Mouse (Mus musculus) B cell, adult 2 months (primary cell): ENCODE data around the gene 2210016F16Rik.
"Not testable (repeated sequence)": the region's sequence is repeated elsewhere in the genome, so short reads cannot be mapped to it uniquely, and the experiment has no call there.

Experiments
- DNase-seq, 2 experiments: peaks; one replicate each; pipeline ENCODE4 v3.0.0; 2022

The 2210016F16Rik gene

DNA sequence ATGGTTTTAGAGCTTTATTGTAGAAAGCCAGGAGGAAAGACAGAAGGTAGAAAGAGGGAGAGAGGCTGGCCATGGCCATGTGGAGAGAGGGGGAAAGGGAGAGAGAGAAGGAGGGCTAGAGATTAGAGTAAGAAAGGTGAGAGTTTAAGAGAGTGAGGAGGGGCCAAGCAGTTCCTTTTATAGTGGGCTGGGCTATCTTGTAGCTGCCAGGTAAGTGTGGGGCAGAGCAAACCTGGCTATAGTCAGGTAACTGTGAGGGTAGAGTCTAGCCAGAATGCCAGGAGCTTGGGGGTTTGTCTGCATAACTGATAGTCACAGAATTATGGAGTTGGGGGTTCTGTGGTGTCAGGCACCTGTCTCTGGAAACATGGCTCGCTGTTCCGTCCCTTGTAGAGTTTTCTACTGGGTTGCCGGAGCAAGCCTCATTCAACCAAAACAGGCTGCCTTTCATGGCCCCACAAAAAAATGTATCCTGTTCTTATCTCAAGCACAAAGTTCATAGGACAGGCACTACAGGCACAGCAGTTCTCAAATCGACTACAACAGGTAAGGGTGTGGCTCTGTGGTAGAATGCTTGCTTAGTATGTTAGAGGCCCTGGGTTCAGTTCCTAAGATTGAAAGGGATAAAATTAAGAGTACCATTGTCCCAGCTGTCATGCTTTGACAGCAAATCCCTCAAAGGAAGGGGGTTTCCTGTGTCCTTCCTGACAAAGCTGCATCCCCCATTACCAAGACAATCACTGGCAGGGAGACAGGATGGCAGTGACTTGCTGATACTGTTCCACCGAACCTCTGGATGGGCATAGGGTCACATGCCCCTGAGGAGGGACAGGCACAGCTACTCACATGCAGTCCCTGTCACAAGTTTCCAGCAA, 12.5 kb downstream of the 2210016F16Rik start:
- no peak for DNase-seq

DNA sequence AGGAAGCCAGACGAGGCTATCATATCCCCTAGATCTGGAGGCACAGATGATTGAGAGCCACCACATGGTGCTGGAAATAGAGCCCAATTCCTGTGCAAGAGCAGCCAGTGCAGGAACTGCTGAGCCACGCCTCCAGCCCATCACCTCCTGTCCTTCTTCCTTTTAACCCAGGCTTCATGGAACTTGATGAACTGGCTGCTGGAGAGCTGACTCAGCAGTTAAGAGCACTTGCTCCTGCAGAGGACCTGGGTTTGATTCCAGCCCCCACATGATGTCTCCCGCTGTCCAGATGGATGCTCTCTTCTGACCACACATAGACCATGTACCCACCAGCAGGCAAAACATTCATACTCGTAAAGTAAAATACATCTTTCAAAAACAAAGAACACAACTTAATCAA, 16.2 kb downstream of the 2210016F16Rik start:
- DNase-seq, result no peak

DNA sequence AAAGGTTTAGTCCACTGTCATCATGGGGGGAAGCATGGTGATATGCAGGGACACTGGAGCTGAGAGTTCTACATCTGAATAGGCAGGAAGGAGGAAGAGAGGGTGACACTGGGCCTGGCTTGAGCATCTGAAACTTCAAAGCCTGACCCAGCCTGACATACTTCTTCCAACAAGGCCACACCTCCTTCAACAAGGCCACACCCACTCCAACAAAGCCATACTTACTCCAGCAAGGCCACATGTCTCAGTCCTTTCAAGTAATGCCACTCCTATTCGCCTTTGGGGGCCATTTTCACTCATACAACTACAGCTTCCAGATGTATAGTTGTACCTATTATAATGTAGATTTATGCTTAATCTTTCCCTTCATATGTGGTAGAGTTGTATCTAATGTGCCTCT, 17.4 kb downstream of the 2210016F16Rik start:
- DNase-seq, result no peak

DNA sequence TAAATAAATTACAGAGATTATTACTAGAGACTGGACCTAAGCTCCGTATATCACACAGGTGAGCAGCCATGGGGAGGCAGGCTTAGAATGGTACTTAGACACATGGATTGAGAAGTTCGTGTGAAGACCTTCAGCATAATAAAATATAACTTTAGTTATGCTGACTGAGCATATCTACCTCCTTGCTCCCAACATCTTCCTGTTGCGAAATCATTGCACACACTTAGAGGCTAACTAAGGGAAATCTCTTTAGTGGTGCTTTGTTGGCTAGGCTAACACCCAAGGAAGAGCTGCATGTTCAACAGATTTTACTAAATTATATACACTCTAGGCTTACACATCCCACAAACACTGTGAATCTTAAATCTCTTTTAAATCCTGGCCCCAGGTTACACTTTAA, 18.7 kb downstream of the 2210016F16Rik start:
- no peak for DNase-seq

DNA sequence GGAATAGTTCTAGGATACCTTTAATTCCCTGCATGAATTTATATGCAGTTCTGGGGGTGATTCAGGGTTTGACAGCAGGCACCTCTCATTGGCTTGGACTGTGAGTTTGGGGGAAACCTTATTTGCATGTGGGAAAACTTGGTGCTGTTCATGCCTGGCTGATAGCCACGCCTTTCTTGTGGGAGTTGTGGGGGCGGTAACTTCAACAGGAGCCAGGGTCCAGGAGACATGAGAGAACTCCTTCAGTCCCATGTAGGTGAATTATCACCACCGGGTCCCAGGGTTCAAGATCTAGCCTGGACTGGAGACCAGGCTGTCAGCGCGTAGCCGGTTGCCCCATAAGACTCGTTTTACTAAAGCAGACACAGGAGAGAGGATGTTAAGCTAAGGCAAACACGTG, 19.8 kb downstream of the 2210016F16Rik start:
- DNase-seq, result not testable (repeated sequence)

DNA sequence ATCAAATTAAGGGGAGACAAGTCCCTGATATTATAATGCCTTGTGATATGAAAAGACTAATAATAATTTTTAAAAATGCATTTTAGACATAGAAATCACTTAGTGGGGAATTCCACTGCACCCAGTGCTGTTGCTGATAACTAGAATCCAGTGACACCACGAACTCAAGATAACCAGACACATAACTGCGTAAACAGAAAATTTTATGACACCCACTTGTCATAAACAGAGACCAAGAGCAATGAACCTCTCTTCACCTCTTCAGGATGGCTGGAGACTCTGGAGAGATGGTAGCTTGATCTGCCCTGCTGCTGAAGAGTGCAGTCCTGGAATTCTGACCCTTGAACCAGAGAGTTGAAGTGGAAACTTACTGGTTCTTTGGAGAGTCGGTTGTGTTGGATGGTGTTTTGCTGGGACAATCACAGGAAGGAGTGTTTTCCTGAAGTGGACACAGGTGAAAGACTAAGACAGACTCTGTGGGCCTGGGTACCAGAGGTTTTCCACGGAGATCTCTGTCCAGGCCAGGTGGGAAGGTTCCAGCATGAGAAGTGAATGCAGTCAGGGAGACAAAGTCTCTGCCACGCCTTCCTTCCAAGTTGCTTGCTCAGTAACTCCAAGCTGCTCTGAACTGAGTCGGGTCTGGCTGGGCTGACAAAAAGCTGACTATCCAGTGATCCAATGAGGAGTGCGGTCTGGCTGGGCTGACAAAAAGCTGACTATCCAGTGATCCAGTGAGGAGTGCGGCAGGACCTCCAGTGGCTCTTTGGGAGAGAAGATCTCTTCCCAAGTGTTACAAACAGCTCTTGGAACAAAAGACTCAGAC, 20.5 kb downstream of the 2210016F16Rik start:
- no peak for DNase-seq

DNA sequence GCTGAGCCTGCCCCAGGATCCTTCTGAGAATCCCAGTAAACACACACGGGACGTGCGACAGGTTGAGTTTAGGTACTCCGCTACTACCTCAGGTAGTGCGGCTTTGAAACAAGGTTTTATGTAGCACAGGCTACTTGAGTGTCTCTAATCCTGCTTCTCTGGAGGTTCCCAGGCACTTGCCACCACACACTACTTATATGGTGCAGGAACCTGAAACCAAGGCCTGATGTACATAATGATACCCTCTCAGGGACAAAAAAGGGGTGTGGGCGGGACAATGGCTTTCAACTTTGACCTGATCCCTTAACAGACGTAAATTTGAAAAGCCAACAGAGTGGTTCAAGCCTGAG, 25.7 kb downstream of the 2210016F16Rik start:
- no peak for DNase-seq

DNA sequence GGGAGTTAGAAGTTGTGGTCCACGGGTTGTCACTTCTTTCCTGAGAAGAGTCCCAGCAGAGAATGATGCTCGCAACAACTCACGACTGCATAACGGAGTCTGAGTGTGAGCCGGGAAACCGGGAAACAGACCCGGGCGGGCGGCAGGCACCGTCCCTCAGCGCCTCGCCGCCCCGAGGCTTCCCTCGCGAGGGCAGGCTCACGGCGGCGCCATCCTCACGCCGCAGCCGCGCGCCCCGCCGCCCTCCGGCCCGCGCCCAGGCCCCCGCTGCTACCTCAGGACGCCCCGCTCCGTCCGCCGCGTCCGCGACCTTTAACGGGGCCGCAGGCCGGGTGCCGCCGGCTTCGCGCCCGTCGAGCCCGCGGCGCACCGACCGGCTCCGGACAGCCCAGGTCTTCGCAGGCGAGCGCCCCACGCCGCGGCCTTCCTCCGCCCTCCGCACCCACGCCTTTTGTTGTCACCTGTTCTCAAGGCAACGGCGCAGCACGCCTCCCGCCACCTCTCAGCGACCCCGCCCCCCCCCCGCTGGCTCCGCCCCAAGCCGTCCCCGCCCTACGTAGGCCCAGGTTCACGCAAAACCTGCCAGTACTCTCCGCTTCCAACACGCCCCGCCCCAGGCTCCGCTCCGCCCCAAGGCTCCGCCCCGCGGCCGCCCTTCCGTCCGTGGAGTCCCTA, 26.3 kb downstream of the 2210016F16Rik start, which contains the start of gene Kif27:
Gene Kif27, minus strand, starts transcription at position 494 of the 675 bp plus-strand sequence.
- DNase-seq, result peak; percentile 90 to 91

DNA sequence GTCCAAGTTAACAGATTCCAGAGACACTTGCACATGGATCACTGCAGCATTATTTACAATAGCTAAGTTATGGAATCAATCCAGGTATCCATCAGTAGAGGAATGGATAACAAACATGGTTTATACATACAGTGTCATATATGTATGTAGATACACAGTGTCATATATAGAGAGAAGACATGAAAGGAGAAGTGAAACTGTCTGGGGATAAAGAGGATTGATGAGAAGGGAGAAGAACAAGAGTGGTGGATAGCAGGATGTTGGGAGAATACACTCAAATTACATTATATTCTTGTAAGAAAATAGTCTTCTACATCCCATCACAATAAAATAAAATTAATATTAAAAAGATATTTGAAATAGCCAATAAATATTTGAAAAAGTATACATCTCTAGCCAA, 32.0 kb downstream of the 2210016F16Rik start:
- no peak for DNase-seq

DNA sequence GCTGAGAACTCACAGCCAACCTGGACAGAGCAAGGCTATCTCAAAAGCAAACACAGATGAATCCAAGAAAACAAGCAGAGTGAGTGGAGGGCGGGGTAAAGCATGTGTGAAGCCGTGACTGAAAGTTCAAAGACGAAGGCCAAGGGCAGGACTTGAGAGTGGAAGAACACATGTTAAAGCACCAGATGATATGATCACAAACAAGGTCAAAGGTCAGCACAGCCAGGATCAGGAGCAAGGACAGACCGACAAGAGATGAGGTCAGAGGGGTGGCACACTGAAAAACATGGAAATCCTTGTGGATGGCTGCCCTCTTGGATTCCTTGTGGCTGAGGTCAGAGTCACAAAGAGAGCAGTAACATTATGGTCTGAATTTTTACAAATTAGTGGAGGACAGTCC, 34.4 kb downstream of the 2210016F16Rik start:
- no peak for DNase-seq

DNA sequence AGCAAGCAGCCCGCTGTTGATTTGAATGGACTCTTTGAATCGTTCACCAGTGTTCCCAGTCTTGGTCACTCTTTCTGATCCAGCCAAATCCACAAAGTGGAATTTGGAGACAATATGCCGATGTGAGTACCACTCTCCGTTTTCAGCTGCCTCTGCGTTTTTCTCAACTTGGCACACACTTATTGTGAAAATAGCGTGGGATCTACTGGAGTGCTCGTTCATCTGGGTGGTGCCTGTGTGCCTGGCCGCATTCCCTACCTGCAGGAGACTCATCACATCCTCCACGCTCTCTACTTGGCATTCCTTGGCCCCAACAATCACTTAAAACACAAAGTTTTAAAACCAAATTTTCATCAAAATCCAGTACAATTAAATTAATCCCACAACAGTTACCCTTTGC, 40.5 kb downstream of the 2210016F16Rik start:
- DNase-seq, result no peak

DNA sequence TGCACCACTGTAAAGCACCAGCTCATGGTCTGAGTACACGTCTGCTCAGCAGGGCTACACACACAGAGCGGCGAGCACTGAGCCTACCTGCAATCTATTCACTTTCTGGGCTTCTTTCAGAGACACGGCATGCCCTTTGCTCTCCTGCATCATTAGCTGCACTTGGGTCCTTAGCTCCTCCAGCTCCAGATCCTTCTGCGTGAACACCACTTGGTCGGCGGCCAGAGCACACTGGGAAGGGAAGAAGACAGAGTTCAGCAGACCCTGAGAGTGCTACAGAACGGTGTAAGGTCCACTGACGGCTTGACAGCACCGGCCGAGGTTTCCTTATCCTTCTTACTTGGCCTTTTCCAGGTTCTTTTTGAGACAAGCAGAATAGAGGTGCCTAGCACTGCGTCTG, 47.6 kb downstream of the 2210016F16Rik start:
- DNase-seq, result no peak

DNA sequence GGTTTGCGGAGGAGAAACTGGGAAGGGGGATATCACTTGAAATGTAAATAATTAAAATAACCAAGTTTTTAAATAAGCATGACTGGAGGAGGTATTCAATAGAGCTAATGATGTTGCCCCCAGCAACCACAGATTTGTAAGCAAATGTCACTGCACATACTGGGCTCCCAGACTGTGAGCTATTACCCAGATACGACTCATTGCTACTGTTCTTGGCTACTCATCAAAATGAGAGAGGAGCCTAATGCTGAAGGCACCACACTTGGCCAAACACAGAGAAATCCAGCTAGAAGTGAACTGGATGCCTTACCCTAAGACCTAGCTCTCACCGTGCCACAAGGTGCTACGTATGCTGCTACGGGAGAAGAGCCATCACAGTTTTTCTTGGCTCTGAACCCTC, 50.9 kb downstream of the 2210016F16Rik start:
- no peak for DNase-seq
